Mouse (Mus musculus) CD4-positive naive resting alpha-beta T cell, adult 76 days (primary cell): ENCODE results near the gene Nap1l3. TPM values are rescaled to one million over a fixed set of nuclear protein-coding genes. Genes with fewer than 3 reads are reported as not detected.

Experiments used
- total RNA-seq: library from RNA; stranded (reverse); gene quantifications from one replicate; pipeline ENCODE4 v1.2.4, GENCODE M21; 2023

The Nap1l3 gene
- not detected for total RNA-seq

GRCm38 (mm10) chrX:122396781-122397581 lies at the start of gene Nap1l3:
TSS of gene Nap1l3 (minus strand) at chrX:122397401.

